Mouse (Mus musculus): ENCODE results near the gene Scamp1. TPM values are rescaled to one million over a fixed set of nuclear protein-coding genes. Genes with fewer than 3 reads are reported as not detected.

Gene Scamp1
- polyA plus RNA-seq, 1 experiment from 2014 or later = 33.2 TPM

- Histone ChIP-seq H3K4me2 (replicated peaks) (no peak overlapping the region), H3K9me3 (no peaks in the 10 kb centered on the region), H3K9ac (no peak overlapping the region), H3K27ac (no peak overlapping the region), H3K4me1 (peaks cover 52% of the 10 kb centered on the region), H3K4me3 (no peak overlapping the region), H3K27me3 (no peaks in the 10 kb centered on the region), H3K36me3 (peaks cover 13% of the 10 kb centered on the region)
- WGBS = 76% methylated on average over 8 of the region's 8 CpGs
- no peak for ATAC-seq (ENCODE audit: low FRiP score, low read depth)
These were observed 102.2 kb downstream of the Scamp1 start for GRCm38 (mm10) chr13:94183372-94184021.

GRCm38 (mm10) chr13:94182026-94182425, 103.6 kb downstream of the Scamp1 start:
- no peak overlapping the region for H3K4me3 ChIP-seq
- WGBS = 88% methylated on average over 5 of the region's 5 CpGs
- H3K36me3 ChIP-seq = peaks cover 13% of the 10 kb centered on the region
- H3K9ac ChIP-seq = no peak overlapping the region
- no peaks in the 10 kb centered on the region for H3K27me3 ChIP-seq
- no peak overlapping the region for H3K4me2 ChIP-seq (replicated peaks)
- H3K4me1 ChIP-seq = peaks cover 51% of the 10 kb centered on the region
- H3K9me3 ChIP-seq = no peaks in the 10 kb centered on the region
- no peak overlapping the region for H3K27ac ChIP-seq
- ATAC-seq (ENCODE audit: low FRiP score, low read depth) = no peak

- ATAC-seq (ENCODE audit: low FRiP score, low read depth) = no peak
- no peak overlapping the region for H3K4me3 ChIP-seq
- no peak overlapping the region for H3K27ac ChIP-seq
- peaks cover 47% of the 10 kb centered on the region for H3K4me1 ChIP-seq
- no peaks in the 10 kb centered on the region for H3K9me3 ChIP-seq
- H3K4me2 ChIP-seq (replicated peaks) = no peak overlapping the region
- no peak overlapping the region for H3K9ac ChIP-seq
- WGBS = 71% methylated on average over 5 of the region's 5 CpGs
- peaks cover 13% of the 10 kb centered on the region for H3K36me3 ChIP-seq
- no peaks in the 10 kb centered on the region for H3K27me3 ChIP-seq
These were observed 104.9 kb downstream of the Scamp1 start for GRCm38 (mm10) chr13:94180477-94181420.

- 48% methylated on average over 11 of the region's 11 CpGs for WGBS
- peaks cover 9% of the 10 kb centered on the region for H3K36me3 ChIP-seq
- peak overlapping the region; percentile 44; the same call in 1 of the 2 replicates for H3K27ac ChIP-seq
- H3K4me3 ChIP-seq = no peak overlapping the region
- peak; percentile 66 for ATAC-seq (ENCODE audit: low FRiP score, low read depth)
- no peaks in the 10 kb centered on the region for H3K9me3 ChIP-seq
- H3K4me2 ChIP-seq (replicated peaks) = 0 out of 2 replicates have a peak overlapping the region, but pooled peaks have one; percentile 11
- no peak overlapping the region; the same call in 1 of the 2 replicates for H3K9ac ChIP-seq
- no peaks in the 10 kb centered on the region; the same call in 1 of the 2 replicates for H3K27me3 ChIP-seq
- peaks cover 56% of the 10 kb centered on the region for H3K4me1 ChIP-seq
These were observed 107.1 kb downstream of the Scamp1 start for GRCm38 (mm10) chr13:94178401-94179040.

GRCm38 (mm10) chr13:94177148-94177547, 108.5 kb downstream of the Scamp1 start:
- H3K9me3 ChIP-seq = no peaks in the 10 kb centered on the region
- H3K9ac ChIP-seq = no peak overlapping the region
- peaks cover 9% of the 10 kb centered on the region for H3K36me3 ChIP-seq
- 58% methylated on average over 7 of the region's 7 CpGs for WGBS
- peak overlapping the region; percentile 92 for H3K4me2 ChIP-seq (replicated peaks)
- H3K4me1 ChIP-seq = peaks cover 63% of the 10 kb centered on the region
- H3K4me3 ChIP-seq = no peak overlapping the region
- peaks cover 7% of the 10 kb centered on the region for H3K27me3 ChIP-seq
- no peak for ATAC-seq (ENCODE audit: low FRiP score, low read depth)
- no peak overlapping the region for H3K27ac ChIP-seq

GRCm38 (mm10) chr13:94175379-94176050, 110.1 kb downstream of the Scamp1 start:
- ATAC-seq (ENCODE audit: low FRiP score, low read depth) = no peak
- no peak overlapping the region; the same call in 1 of the 2 replicates for H3K27ac ChIP-seq
- 74% methylated on average over 6 of the region's 6 CpGs for WGBS
- peak overlapping the region; percentile 55 for H3K4me3 ChIP-seq
- H3K9ac ChIP-seq = peak overlapping the region; percentile 74
- no peaks in the 10 kb centered on the region for H3K9me3 ChIP-seq
- H3K27me3 ChIP-seq = peaks cover 7% of the 10 kb centered on the region
- peaks cover 55% of the 10 kb centered on the region for H3K4me1 ChIP-seq
- H3K4me2 ChIP-seq (replicated peaks) = peak overlapping the region; percentile 92
- H3K36me3 ChIP-seq = peaks cover 9% of the 10 kb centered on the region

- Histone ChIP-seq H3K4me2 (replicated peaks) (peak overlapping the region; percentile 92), H3K27ac (peak overlapping the region; percentile 39; the same call in 1 of the 2 replicates), H3K9ac (peak overlapping the region; percentile 74), H3K27me3 (peaks cover 7% of the 10 kb centered on the region), H3K36me3 (peaks cover 9% of the 10 kb centered on the region), H3K4me3 (peak overlapping the region; percentile 55), H3K9me3 (no peaks in the 10 kb centered on the region), H3K4me1 (peaks cover 53% of the 10 kb centered on the region)
- ATAC-seq (ENCODE audit: low FRiP score, low read depth) = no peak
- WGBS = 20% methylated on average over 16 of the region's 16 CpGs
These were observed 110.9 kb downstream of the Scamp1 start for GRCm38 (mm10) chr13:94174577-94175279.

- Histone ChIP-seq H3K9me3 (no peaks in the 10 kb centered on the region), H3K27me3 (peaks cover 7% of the 10 kb centered on the region), H3K27ac (peak overlapping the region; percentile 55; the same call in 1 of the 2 replicates), H3K4me3 (peak overlapping the region; percentile 55), H3K4me2 (replicated peaks) (peak overlapping the region; percentile 92), H3K36me3 (0 out of 2 replicates have a peak, but pooled peaks cover 2% of the 10 kb centered on the region), H3K4me1 (peaks cover 49% of the 10 kb centered on the region), H3K9ac (peak overlapping the region; percentile 74)
- WGBS = 3% methylated on average over 55 of the region's 55 CpGs
- peak; percentile 29; the same call in 1 of the 2 replicates for ATAC-seq (ENCODE audit: low FRiP score, low read depth)
These were observed 111.8 kb downstream of the Scamp1 start for GRCm38 (mm10) chr13:94173633-94174576.

GRCm38 (mm10) chr13:94172533-94173310, 112.9 kb downstream of the Scamp1 start:
- H3K4me3 ChIP-seq = no peak overlapping the region
- no peak; the same call in 1 of the 2 replicates for ATAC-seq (ENCODE audit: low FRiP score, low read depth)

More at GRCm38 (mm10) chr13:94172533-94173310, 112.9 kb downstream of the Scamp1 start:
- no peak overlapping the region for H3K27ac ChIP-seq
- H3K4me2 ChIP-seq (replicated peaks) = peak overlapping the region; percentile 92
- peaks cover 38% of the 10 kb centered on the region for H3K4me1 ChIP-seq
- no peaks in the 10 kb centered on the region for H3K9me3 ChIP-seq
- H3K27me3 ChIP-seq = peaks cover 7% of the 10 kb centered on the region
- WGBS = 80% methylated on average over 15 of the region's 15 CpGs
- no peaks in the 10 kb centered on the region for H3K36me3 ChIP-seq
- no peak overlapping the region for H3K9ac ChIP-seq

Measured in limb, embryonic 13.5 days (tissue).